Mouse (Mus musculus): Measurements from ENCODE around the gene Tmod3. TPM values are rescaled to one million over a fixed set of nuclear protein-coding genes. Genes with fewer than 3 reads are reported as not detected.

The Tmod3 gene
- 100 to 1,000 TPM; 117 to 158 TPM for polyA plus RNA-seq (2017; shearing (Covaris generic))

DNA sequence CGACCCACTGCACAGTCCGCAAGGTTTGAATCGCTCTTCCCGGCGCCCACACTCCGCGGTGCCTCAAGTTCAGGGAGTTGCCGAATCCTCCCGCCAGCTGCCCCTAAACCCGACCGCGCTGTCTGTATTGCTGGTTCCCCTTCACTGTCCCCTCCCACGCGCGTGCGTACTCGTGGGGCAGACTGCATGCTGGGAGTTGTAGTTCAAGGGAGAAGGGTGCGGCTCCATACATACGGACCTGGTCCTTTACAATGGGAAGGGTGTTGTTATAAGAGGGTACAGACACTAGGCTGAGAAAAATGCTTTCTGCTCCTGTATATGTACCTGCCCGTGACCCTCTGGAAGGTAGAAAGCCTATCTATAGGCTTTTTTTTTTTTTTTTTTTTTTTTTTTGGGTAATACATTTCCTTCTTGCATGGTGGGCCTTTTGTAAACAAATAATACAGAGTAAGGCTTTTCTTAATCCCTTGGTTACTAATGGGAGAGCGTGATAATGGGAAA lies at the start of gene Tmod3:
Gene Tmod3 (minus strand): TSS at position 146 of the 501 bp plus-strand sequence.

Other genes with a start within 250 kb of the Tmod3 start
- gene Bcl2l10, start 211.9 kb downstream of the Tmod3 start, polyA plus RNA-seq (2017; shearing (Covaris generic)): under 1 TPM in 1 of 2 experiments, not detected in 1; 0.43 TPM
- gene Mapk6, start 149.7 kb downstream of the Tmod3 start, polyA plus RNA-seq (2017; shearing (Covaris generic)): 10 to 100 TPM; 52.4 to 65.8 TPM
- 10 to 100 TPM; 25.2 to 27.8 TPM for gene Leo1, start 118.1 kb downstream of the Tmod3 start, polyA plus RNA-seq (2017; shearing (Covaris generic))
- gene Tmod2, start 51.7 kb upstream of the Tmod3 start, polyA plus RNA-seq (2017; shearing (Covaris generic)): under 1 TPM in 1 of 2 experiments, not detected in 1; 0.37 TPM
- gene Lysmd2, start 66.1 kb upstream of the Tmod3 start, polyA plus RNA-seq (2017; shearing (Covaris generic)): 10 to 100 TPM; 42.5 to 72.1 TPM
- under 1 TPM in 1 of 2 experiments, not detected in 1; 0.10 TPM for gene Scg3, start 124.4 kb upstream of the Tmod3 start, polyA plus RNA-seq (2017; shearing (Covaris generic))
- not detected for gene Bmp5, start 215.7 kb upstream of the Tmod3 start, polyA plus RNA-seq (2017; shearing (Covaris generic))

All from activated CD4-positive, CD25-positive, alpha-beta regulatory T cell (primary cell).